In genomic region chr12:54396341-54396740, GRCm38 (mm10) we compare ENCODE assay signal across 24 mouse cellular contexts.
"Had no signal": no experiment of that assay in that cellular context is flagged by ENCODE, and none has a peak within 500 bp of the region (broad histone marks: within the 10 kb centered on the region; RNA-seq: fewer than 3 reads in every experiment).

No protein-coding gene starts in this region.

- DNase-seq: kidney, adult 2 months; kidney, postnatal 25 days; layer of hippocampus, adult 9-11 months; liver; lung, adult 18-20 months; lung, postnatal 10 days; right cerebral cortex, adult 18-20 months; right cerebral cortex, postnatal 14 days; right cerebral cortex, postnatal 4 days; thymus, adult 2 months; thymus, postnatal 25 days had no signal

- H3K27ac ChIP-seq: kidney, postnatal 0 days; layer of hippocampus, adult 2 months; limb, embryonic 10.5 days; limb, embryonic 13.5 days; liver, embryonic 12.5 days; liver, embryonic 15.5 days; lung, embryonic 15.5 days; midbrain, embryonic 10.5 days; midbrain, embryonic 13.5 days; stomach, embryonic 15.5 days had no signal

- H3K9ac ChIP-seq: limb, embryonic 13.5 days; liver, embryonic 12.5 days; liver, embryonic 15.5 days; lung, embryonic 15.5 days; midbrain, embryonic 13.5 days; stomach, embryonic 15.5 days had no signal

- H3K27me3 ChIP-seq: limb, embryonic 13.5 days; liver, embryonic 12.5 days; liver, embryonic 15.5 days; lung, embryonic 15.5 days; midbrain, embryonic 13.5 days; stomach, embryonic 15.5 days had no signal

- H3K4me3 ChIP-seq: layer of hippocampus, adult 2 months; limb, embryonic 10.5 days; limb, embryonic 13.5 days; liver, embryonic 12.5 days; liver, embryonic 15.5 days; lung, embryonic 15.5 days; megakaryocyte, embryonic 14.5 days; midbrain, embryonic 10.5 days; midbrain, embryonic 13.5 days; myocyte; stomach, embryonic 15.5 days had no signal

- H3K9me3 ChIP-seq: limb, embryonic 10.5 days; limb, embryonic 13.5 days; liver, embryonic 12.5 days; liver, embryonic 15.5 days; lung, embryonic 15.5 days; midbrain, embryonic 10.5 days; stomach, embryonic 15.5 days had no signal

- H3K4me1 ChIP-seq: limb, embryonic 10.5 days; limb, embryonic 13.5 days; liver, embryonic 12.5 days; liver, embryonic 15.5 days; megakaryocyte, embryonic 14.5 days; midbrain, embryonic 13.5 days had no signal

- H3K36me3 ChIP-seq: limb, embryonic 10.5 days; limb, embryonic 13.5 days; liver, embryonic 12.5 days; liver, embryonic 15.5 days; lung, embryonic 15.5 days; midbrain, embryonic 10.5 days; midbrain, embryonic 13.5 days; stomach, embryonic 15.5 days had no signal

- H3K4me2 ChIP-seq: limb, embryonic 13.5 days; liver, embryonic 12.5 days; liver, embryonic 15.5 days; lung, embryonic 15.5 days; midbrain, embryonic 13.5 days; stomach, embryonic 15.5 days had no signal

- ATAC-seq: liver, embryonic 12.5 days; midbrain, embryonic 13.5 days; midbrain, embryonic 16.5 days had no signal
